Mouse (Mus musculus) myocyte (in vitro differentiated cells): ENCODE measurements at regions not wholly inside any gene's neighbourhood (a gene's known extent, or its start where the extent isn't known, plus 50 kb on each side); places are given as distances from the start of the nearest gene placed in this dataset.
A peak's percentile ranks its signal among the peaks of the same experiment; 100 is the strongest.

Source experiments
- H3K27me3 ChIP-seq: one replicate; pipeline ENCODE4 v1.6.1; 2011; ENCODE audit not compliant: control insufficient read depth, insufficient read depth, insufficient read length
- H3K36me3 ChIP-seq: one replicate; pipeline ENCODE4 v1.6.1; 2011; ENCODE audit not compliant: control insufficient read depth, insufficient read depth
- H3K4me2 ChIP-seq: one replicate; pipeline ENCODE4 v1.6.1; 2011; ENCODE audit warnings: low read depth, control low read depth
- H3K4me3 ChIP-seq: one replicate; pipeline ENCODE4 v1.5.1; 2011; ENCODE audit warnings: mild to moderate bottlenecking, control low read depth, moderate library complexity
- H3K79me2 ChIP-seq: one replicate; pipeline ENCODE4 v1.6.1; 2011; ENCODE audit not compliant: control insufficient read depth, insufficient read depth
- H3ac ChIP-seq: one replicate; pipeline ENCODE4 v1.6.1; 2011; ENCODE audit not compliant: control insufficient read depth, insufficient read length
- CEBPB ChIP-seq: IDR thresholded peaks from 2 replicates; pipeline ENCODE4 v1.6.1; 2011; ENCODE audit warnings: mild to moderate bottlenecking, moderate library complexity; ENCODE audit not compliant: poor library complexity, insufficient read depth, severe bottlenecking
- E2F4 ChIP-seq: IDR thresholded peaks from one replicate; pipeline ENCODE4 v1.6.1; 2011; ENCODE audit warnings: mild to moderate bottlenecking, control low read depth, moderate library complexity; ENCODE audit not compliant: insufficient read depth
- MAX ChIP-seq: IDR thresholded peaks from one replicate; pipeline ENCODE4 v1.6.1; 2011; ENCODE audit warnings: low read depth, mild to moderate bottlenecking, control low read depth
- MYOD1 ChIP-seq, 3 experiments: IDR thresholded peaks; one replicate each; pipeline ENCODE4 v1.6.1; 2011; ENCODE audit warnings: control low read depth in 2 of 3, low read depth in 2 of 3, mild to moderate bottlenecking in 2 of 3, moderate library complexity in 1 of 3; ENCODE audit not compliant: insufficient read length in 2 of 3, control insufficient read depth in 1 of 3
- MYOG ChIP-seq, 3 experiments: IDR thresholded peaks; one replicate each; pipeline ENCODE4 v1.6.1; 2011; ENCODE audit warnings: control low read depth in 2 of 3, low read depth in 2 of 3, mild to moderate bottlenecking in 2 of 3; ENCODE audit not compliant: insufficient read length in 2 of 3, control insufficient read depth in 1 of 3, insufficient read depth in 1 of 3
- POLR2A ChIP-seq: IDR thresholded peaks from one replicate; pipeline ENCODE4 v1.6.1; 2011; ENCODE audit warnings: low read depth, mild to moderate bottlenecking, control low read depth, moderate library complexity; ENCODE audit not compliant: insufficient read length
- POLR2AphosphoS2 ChIP-seq: IDR thresholded peaks from one replicate; pipeline ENCODE4 v1.6.1; 2011; ENCODE audit warnings: low read depth, control low read depth; ENCODE audit not compliant: insufficient read length
- REST ChIP-seq: IDR thresholded peaks from one replicate; pipeline ENCODE4 v1.6.1; 2011; ENCODE audit warnings: mild to moderate bottlenecking, control low read depth, moderate library complexity; ENCODE audit not compliant: insufficient read depth, insufficient read length
- SRF ChIP-seq: IDR thresholded peaks from one replicate; pipeline ENCODE4 v1.6.1; 2011; ENCODE audit warnings: low read depth; ENCODE audit not compliant: control insufficient read depth, insufficient read length
- TCF12 ChIP-seq: IDR thresholded peaks from one replicate; pipeline ENCODE4 v1.6.1; 2011; ENCODE audit warnings: mild to moderate bottlenecking, control low read depth; ENCODE audit not compliant: poor library complexity, insufficient read depth, severe bottlenecking
- TCF3 ChIP-seq: IDR thresholded peaks from one replicate; pipeline ENCODE4 v1.6.1; 2011; ENCODE audit warnings: low read depth, control low read depth; ENCODE audit not compliant: insufficient read length
- USF1 ChIP-seq: IDR thresholded peaks from one replicate; pipeline ENCODE4 v1.6.1; 2011; ENCODE audit warnings: low read depth, mild to moderate bottlenecking, control low read depth, moderate library complexity

DNA sequence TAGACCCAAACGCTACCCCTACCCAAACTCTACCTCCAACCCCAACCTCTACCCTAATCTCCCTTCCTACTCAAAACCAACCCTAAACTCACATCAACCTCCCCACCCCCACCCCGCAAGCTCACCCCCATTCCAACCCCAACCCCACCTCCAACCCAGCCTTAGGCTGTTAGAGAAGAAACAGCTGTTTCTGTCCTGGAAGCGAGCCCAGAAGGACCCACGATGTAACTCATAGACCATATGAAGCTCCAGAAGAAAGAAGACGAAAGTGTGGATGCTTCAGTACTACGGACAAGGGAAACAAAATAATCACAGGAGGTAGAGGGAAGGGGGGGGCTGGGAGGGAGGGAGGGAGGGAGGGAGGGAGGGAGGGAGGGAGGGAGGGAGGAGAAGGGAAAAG, 58.4 kb downstream of the Sox11 start:
- Histone ChIP-seq H3ac (no peak overlapping the region), H3K79me2 (no peaks in the 10 kb centered on the region), H3K4me2 (no peak overlapping the region), H3K27me3 (no peaks in the 10 kb centered on the region), H3K4me3 (no peak overlapping the region), H3K36me3 (no peaks in the 10 kb centered on the region)
- TF ChIP-seq CEBPB: no peak

DNA sequence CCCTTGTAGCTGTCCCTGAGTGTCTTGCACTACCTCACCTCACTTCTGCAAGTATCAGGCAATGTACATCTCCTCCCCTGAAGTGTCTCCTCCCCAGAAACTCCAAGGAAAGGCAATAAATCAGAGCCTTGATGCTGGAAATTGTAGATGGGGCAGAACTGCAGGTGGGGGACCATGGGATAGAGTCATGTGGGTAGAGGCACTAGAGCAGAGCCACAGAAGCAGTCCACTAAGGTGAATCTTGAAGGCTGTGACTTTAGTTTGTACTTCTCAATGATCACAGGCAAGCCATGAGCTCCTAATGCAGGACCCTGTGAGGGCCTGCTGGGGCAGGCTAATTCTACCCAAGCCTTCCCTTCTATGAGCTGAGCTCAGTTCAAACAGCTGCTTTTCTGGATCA, 80.4 kb downstream of the Sox11 start:
- Histone ChIP-seq H3K79me2 (no peaks in the 10 kb centered on the region), H3ac (no peak overlapping the region), H3K4me2 (no peak overlapping the region), H3K4me3 (no peak overlapping the region), H3K27me3 (no peaks in the 10 kb centered on the region), H3K36me3 (no peaks in the 10 kb centered on the region)
- TF ChIP-seq E2F4 (no peak), MYOD1 (IDR thresholded peaks at IDR 0.05; ENCODE audit: control insufficient read depth in 1 of 3, insufficient read length in 2 of 3, low read depth in 2 of 3) (no peak), POLR2AphosphoS2 (no peak), REST (no peak), TCF3 (no peak)

DNA sequence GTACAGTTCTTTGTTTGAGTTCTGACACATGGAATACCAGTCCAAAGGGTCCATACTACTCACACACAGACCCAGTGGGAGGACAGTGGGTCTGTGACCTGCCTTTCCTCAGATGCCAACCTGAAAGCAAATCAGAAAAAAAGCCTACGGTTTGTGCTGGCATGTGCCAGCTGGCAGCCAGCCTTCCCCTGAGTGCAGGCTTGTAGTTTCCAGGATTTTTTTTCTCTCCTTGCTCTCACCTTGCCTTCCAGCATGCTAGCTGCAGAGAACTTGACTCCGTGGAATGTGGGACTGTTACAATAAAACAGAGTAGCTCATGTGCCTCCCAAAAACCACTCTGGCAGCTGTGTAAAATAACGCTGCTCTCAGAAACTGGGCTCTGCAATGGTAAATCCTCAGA, 88.2 kb downstream of the Sox11 start:
- no peak overlapping the region for H3ac ChIP-seq
- H3K4me2 ChIP-seq: peak overlapping the region; percentile 18
- TF ChIP-seq TCF12 (no peak), E2F4 (no peak), USF1 (no peak), REST (no peak), POLR2A (no peak), POLR2AphosphoS2 (no peak), SRF (no peak), MYOD1 (IDR thresholded peaks at IDR 0.05; ENCODE audit: control insufficient read depth in 1 of 3, insufficient read length in 2 of 3, low read depth in 2 of 3) (no peak), CEBPB (no peak), MAX (no peak), MYOG (IDR thresholded peaks at IDR 0.05; ENCODE audit: control insufficient read depth in 1 of 3, insufficient read depth in 1 of 3, insufficient read length in 2 of 3, low read depth in 2 of 3) (no peak), TCF3 (no peak)

DNA sequence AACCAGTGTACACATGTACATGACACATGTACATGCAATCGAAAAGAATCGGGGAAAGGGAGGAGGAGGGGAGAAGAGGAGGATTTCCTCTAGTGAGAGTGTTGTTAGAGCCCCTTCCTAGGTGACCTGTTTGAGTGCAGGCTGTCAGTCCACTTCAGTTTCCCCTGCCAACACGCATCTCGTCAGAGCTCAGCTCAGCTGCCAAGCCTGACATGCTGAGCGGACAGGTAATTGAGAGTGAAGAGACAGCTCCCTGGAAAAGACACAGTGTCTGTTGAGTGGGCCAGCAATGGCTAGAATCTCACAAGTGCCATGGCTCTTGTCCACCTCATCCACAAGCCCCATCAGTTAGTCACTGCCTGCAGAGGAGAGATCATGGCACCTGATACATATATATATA, 90.9 kb downstream of the Sox11 start:
- H3K36me3 ChIP-seq: no peaks in the 10 kb centered on the region
- TF ChIP-seq POLR2A (no peak), E2F4 (no peak), CEBPB (no peak), SRF (no peak), POLR2AphosphoS2 (no peak), REST (no peak), TCF12 (no peak), MAX (no peak), USF1 (no peak), MYOD1 (IDR thresholded peaks at IDR 0.05; ENCODE audit: control insufficient read depth in 1 of 3, insufficient read length in 2 of 3, low read depth in 2 of 3) (no peak), MYOG (IDR thresholded peaks at IDR 0.05; ENCODE audit: control insufficient read depth in 1 of 3, insufficient read depth in 1 of 3, insufficient read length in 2 of 3, low read depth in 2 of 3) (no peak), TCF3 (no peak)
- H3K4me3 ChIP-seq: no peak overlapping the region
- H3K4me2 ChIP-seq: no peak overlapping the region
- no peaks in the 10 kb centered on the region for H3K79me2 ChIP-seq
- no peak overlapping the region for H3ac ChIP-seq
- H3K27me3 ChIP-seq: no peaks in the 10 kb centered on the region

More for the DNA sequence above, 88.2 kb downstream of the Sox11 start:
- H3K4me3 ChIP-seq: no peak overlapping the region
- no peaks in the 10 kb centered on the region for H3K27me3 ChIP-seq
- no peaks in the 10 kb centered on the region for H3K36me3 ChIP-seq
- no peaks in the 10 kb centered on the region for H3K79me2 ChIP-seq

DNA sequence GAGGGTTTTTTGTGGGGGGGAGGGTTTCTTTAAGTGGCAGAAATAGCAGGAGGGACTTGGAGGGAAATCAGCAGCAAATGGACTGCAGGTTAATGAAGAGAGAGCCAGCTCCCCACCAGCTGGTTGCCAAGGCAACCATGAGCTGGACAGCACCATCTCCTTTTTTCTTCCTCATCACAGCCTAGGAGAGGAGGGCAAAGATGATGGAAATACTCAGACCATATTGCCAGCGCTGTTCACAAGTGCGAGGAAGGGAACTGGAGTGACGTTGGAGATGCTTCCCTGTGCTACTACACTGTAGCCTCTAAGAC, 93.9 kb downstream of the Sox11 start:
- no peak overlapping the region for H3K4me3 ChIP-seq
- no peak overlapping the region for H3K4me2 ChIP-seq
- no peak for TF ChIP-seq MYOD1 (IDR thresholded peaks at IDR 0.05; ENCODE audit: control insufficient read depth in 1 of 3, insufficient read length in 2 of 3, low read depth in 2 of 3)
- no peak for TF ChIP-seq USF1
- TF ChIP-seq SRF: no peak
- no peak for TF ChIP-seq REST
- TF ChIP-seq TCF3: no peak
- no peak for TF ChIP-seq POLR2A
- no peak for TF ChIP-seq E2F4
- TF ChIP-seq POLR2AphosphoS2: no peak
- no peak for TF ChIP-seq CEBPB
- TF ChIP-seq TCF12: no peak
- TF ChIP-seq MYOG (IDR thresholded peaks at IDR 0.05; ENCODE audit: control insufficient read depth in 1 of 3, insufficient read depth in 1 of 3, insufficient read length in 2 of 3, low read depth in 2 of 3): no peak
- no peak for TF ChIP-seq MAX
- H3K36me3 ChIP-seq: no peaks in the 10 kb centered on the region
- no peaks in the 10 kb centered on the region for H3K79me2 ChIP-seq
- no peaks in the 10 kb centered on the region for H3K27me3 ChIP-seq
- H3ac ChIP-seq: no peak overlapping the region
